Mouse (Mus musculus) stomach, embryonic 14.5 days (tissue): ENCODE measurements around the gene Kcnt1. TPM values are rescaled to one million over a fixed set of nuclear protein-coding genes. Genes with fewer than 3 reads are reported as not detected.

Experiments used
- ATAC-seq: fragments of 200-750 bp; cut with Nextera tagmentation; 2 replicates; pipeline ENCODE4 v1.8.0; 2017; ENCODE audit warnings: low read depth, moderate TSS enrichment; ENCODE audit not compliant: insufficient number of reproducible peaks, insufficient read depth, low FRiP score
- H3K27ac ChIP-seq: fragments of 300-500 bp; sonication (generic); 2 replicates; pipeline ENCODE4 v1.5.1; 2014; ENCODE audit warnings: mild to moderate bottlenecking, low read length, moderate library complexity, mixed read lengths
- H3K27me3 ChIP-seq: fragments of 300-500 bp; sonication (generic); 2 replicates; pipeline ENCODE4 v1.6.1; 2014; ENCODE audit warnings: low read length, control low read depth, mixed read lengths; ENCODE audit not compliant: control insufficient read depth, insufficient read depth
- H3K36me3 ChIP-seq: fragments of 300-500 bp; sonication (generic); 2 replicates; pipeline ENCODE4 v1.6.1; 2014; ENCODE audit warnings: mild to moderate bottlenecking, control low read depth, low read length, moderate library complexity, mixed read lengths; ENCODE audit not compliant: control insufficient read depth, insufficient read depth
- H3K4me1 ChIP-seq: fragments of 300-500 bp; sonication (generic); 2 replicates; pipeline ENCODE4 v1.6.1; 2014; ENCODE audit warnings: low read length, control low read depth, mixed read lengths; ENCODE audit not compliant: control insufficient read depth, insufficient read depth
- H3K4me2 ChIP-seq: fragments of 300-500 bp; sonication (generic); replicated peaks from 2 replicates; pipeline ENCODE4 v1.6.1; 2014; ENCODE audit warnings: low read depth, low read length, control low read depth
- H3K4me3 ChIP-seq: fragments of 300-500 bp; sonication (generic); 2 replicates; pipeline ENCODE4 v1.5.1; 2014; ENCODE audit warnings: low read depth, low read length, control low read depth
- H3K9ac ChIP-seq: fragments of 300-500 bp; sonication (generic); replicated peaks from 2 replicates; pipeline ENCODE4 v1.6.1; 2014; ENCODE audit warnings: low read depth, mild to moderate bottlenecking, control low read depth, low read length, moderate library complexity, mixed read lengths
- H3K9me3 ChIP-seq: fragments of 300-500 bp; sonication (generic); 2 replicates; pipeline ENCODE4 v1.6.1; 2016; ENCODE audit warnings: low read depth, low read length, control low read depth; ENCODE audit not compliant: control insufficient read depth
- WGBS: fragments of 180-500 bp; shearing (Covaris S2); extraction: QIAGEN DNeasy Blood & Tissue Kit; methylation state at CpG from one replicate; pipeline ENCODE4 v1.1.7; 2014; 5-methylcytosine and 5-hydroxymethylcytosine counted together
- polyA plus RNA-seq: library from polyadenylated mRNA; unstranded; fragments of >200 nt; fragmentation: Nextera tagmentation; extraction: Ambion mirVana; gene quantifications from 2 replicates; pipeline ENCODE4 v1.2.1, GENCODE M21; 2014

Kcnt1 gene
- polyA plus RNA-seq, 1 experiment from 2014 or later: 0.80 TPM

DNA sequence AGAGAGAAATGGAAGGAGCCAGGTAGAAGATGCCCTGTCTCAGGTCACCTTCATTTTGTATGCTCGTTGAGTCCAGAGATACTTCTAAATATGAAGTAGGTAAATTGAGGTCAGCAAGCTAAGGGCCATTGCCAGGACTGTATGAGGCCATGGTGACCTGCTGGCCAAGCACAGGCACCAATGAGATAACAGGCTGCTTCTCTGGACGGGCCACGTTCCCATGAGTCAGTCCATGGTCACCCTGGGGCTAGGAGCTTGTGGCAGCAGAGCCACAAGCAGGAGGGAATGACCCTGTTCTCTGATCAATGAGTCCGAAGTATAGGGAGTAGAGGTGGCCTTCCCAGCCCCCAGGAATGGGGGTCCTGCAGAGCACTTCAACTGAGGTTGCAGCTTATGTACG lies 51.3 kb downstream of the Kcnt1 start:
- Histone ChIP-seq H3K9ac (no peak overlapping the region), H3K27me3 (no peaks in the 10 kb centered on the region), H3K27ac (no peak overlapping the region), H3K4me1 (no peaks in the 10 kb centered on the region), H3K9me3 (no peaks in the 10 kb centered on the region), H3K36me3 (no peaks in the 10 kb centered on the region), H3K4me3 (no peak overlapping the region), H3K4me2 (no peak overlapping the region)
- WGBS: 83% methylated on average over 5 of the region's 5 CpGs
- no peak for ATAC-seq

DNA sequence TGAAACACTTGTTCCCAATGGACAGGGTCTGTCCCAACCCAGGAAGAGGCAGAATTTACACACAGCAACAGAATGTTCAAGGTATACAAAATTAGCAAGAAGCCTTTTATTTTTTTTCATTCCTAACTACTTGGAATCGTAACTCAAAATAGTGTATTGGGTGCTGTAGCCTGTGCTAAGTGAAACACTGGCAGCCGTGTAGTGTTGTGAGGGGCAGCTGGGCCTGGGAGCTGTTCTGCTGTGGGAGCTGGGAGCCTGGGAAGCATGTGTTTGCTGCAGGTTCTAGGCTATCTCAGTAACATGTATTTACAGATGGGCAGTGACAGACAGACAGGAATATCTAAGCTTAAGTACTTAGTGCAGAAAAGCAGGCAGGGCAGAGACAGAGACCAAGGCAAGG lies 54.9 kb downstream of the Kcnt1 start:
- Histone ChIP-seq H3K27me3 (no peaks in the 10 kb centered on the region), H3K27ac (no peak overlapping the region), H3K9ac (no peak overlapping the region), H3K9me3 (no peaks in the 10 kb centered on the region), H3K4me1 (peaks cover 7% of the 10 kb centered on the region; the same call in 1 of the 2 replicates), H3K4me3 (no peak overlapping the region), H3K4me2 (no peak overlapping the region), H3K36me3 (no peaks in the 10 kb centered on the region)
- ATAC-seq: no peak
- 77% methylated on average over 2 of the region's 2 CpGs for WGBS

DNA sequence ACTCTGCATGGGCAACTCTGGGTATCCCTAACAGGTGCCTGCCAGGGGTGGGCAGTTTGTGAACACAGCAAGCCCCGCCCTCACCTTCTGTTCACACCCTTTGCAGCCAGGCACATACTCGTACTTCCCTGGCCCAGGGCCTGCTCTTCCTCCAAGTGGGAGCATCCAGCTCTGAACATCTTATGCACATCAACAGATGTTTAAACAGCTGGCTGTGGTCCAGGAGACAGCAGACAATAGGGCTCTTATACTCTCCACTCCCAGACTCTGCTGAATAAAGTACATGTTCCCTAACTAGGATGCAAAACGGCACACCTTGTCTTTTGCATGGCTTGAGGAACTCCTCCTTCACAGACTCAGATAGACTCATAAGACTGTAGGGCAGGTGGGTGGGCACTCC lies 56.4 kb downstream of the Kcnt1 start:
- Histone ChIP-seq H3K36me3 (peaks cover 3% of the 10 kb centered on the region; the same call in 1 of the 2 replicates), H3K4me3 (no peak overlapping the region), H3K27me3 (no peaks in the 10 kb centered on the region), H3K4me2 (no peak overlapping the region), H3K27ac (no peak overlapping the region), H3K4me1 (peaks cover 7% of the 10 kb centered on the region; the same call in 1 of the 2 replicates), H3K9ac (no peak overlapping the region), H3K9me3 (no peaks in the 10 kb centered on the region)
- ATAC-seq: no peak
- 39% methylated on average over 3 of the region's 3 CpGs for WGBS

DNA sequence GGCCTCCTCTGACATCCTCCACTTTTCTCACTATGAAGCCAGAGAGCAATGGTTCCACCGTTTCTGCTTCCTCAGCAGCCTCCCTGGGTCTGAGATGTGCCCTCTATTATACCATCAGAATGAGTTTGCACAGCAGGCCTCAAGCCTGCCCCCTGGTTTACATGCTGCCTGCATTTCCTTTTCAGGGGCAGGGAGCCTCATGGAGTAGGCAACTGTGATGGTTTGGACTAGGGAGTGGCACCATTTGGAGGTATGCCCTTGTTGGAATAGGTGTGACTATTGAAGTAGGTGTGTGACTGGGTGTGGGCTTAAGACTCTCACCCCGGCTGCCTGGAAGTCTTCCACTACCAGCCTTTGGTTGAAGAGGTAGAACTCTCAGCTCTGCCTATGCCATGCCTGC lies 60.3 kb downstream of the Kcnt1 start:
- Histone ChIP-seq H3K36me3 (peaks cover 19% of the 10 kb centered on the region; the same call in 1 of the 2 replicates), H3K9me3 (no peaks in the 10 kb centered on the region), H3K9ac (no peak overlapping the region), H3K4me1 (peaks cover 7% of the 10 kb centered on the region; the same call in 1 of the 2 replicates), H3K27me3 (no peaks in the 10 kb centered on the region), H3K27ac (no peak overlapping the region), H3K4me3 (no peak overlapping the region), H3K4me2 (no peak overlapping the region)
- no peak for ATAC-seq
- WGBS: 67% methylated on average over 2 of the region's 2 CpGs

DNA sequence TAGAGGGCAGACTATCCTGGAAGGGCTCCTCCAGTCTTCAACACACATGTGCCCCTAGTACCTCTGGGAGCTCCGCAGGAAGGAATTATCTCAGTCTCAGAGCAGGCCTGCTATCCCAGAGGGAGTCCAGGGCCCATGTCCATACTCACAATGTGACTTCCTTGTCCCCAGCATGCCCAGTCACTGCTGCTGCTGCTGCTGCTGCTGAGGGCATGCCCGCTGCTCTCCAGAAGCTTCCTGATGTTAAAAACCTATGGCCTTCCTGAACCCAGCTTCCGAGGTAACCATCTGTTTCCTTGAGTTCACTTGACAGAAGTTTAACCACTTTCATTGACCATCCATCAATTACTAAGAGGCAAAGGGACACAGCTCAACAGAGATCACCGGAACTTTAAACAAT lies 61.4 kb downstream of the Kcnt1 start:
- no peak overlapping the region for H3K4me2 ChIP-seq
- ATAC-seq: no peak

DNA sequence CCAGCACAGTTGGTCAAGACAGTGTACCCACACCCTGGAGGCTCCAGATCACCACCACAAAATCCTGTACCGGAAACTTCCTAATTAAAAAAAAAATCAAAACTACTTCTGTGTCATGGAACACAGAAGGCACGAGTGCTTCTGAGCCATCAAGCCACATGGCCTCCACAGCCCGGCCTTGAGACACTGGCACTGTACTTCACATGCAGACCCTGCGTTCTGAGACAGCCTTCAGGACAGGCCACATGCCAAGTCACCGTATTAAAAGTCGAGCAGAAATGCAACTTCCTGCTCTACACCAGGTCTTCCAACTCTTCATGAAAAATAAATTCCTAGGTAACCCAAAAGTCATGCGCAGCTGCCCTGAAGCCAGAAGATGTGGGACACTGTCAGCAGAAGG lies 64.3 kb downstream of the Kcnt1 start:
- no peak overlapping the region for H3K4me3 ChIP-seq
- H3K36me3 ChIP-seq: peaks cover 49% of the 10 kb centered on the region
- 92% methylated on average over 7 of the region's 7 CpGs for WGBS
- ATAC-seq: no peak
- no peaks in the 10 kb centered on the region for H3K27me3 ChIP-seq
- H3K4me1 ChIP-seq: no peaks in the 10 kb centered on the region
- no peak overlapping the region for H3K4me2 ChIP-seq
- H3K9me3 ChIP-seq: no peaks in the 10 kb centered on the region
- H3K9ac ChIP-seq: no peak overlapping the region
- H3K27ac ChIP-seq: no peak overlapping the region

More for the DNA sequence above, 61.4 kb downstream of the Kcnt1 start:
- 74% methylated on average over 4 of the region's 4 CpGs for WGBS
- Histone ChIP-seq H3K4me3 (no peak overlapping the region), H3K27ac (no peak overlapping the region), H3K4me1 (peaks cover 6% of the 10 kb centered on the region; the same call in 1 of the 2 replicates), H3K36me3 (peaks cover 26% of the 10 kb centered on the region; the same call in 1 of the 2 replicates), H3K9me3 (no peaks in the 10 kb centered on the region), H3K27me3 (no peaks in the 10 kb centered on the region), H3K9ac (no peak overlapping the region)

DNA sequence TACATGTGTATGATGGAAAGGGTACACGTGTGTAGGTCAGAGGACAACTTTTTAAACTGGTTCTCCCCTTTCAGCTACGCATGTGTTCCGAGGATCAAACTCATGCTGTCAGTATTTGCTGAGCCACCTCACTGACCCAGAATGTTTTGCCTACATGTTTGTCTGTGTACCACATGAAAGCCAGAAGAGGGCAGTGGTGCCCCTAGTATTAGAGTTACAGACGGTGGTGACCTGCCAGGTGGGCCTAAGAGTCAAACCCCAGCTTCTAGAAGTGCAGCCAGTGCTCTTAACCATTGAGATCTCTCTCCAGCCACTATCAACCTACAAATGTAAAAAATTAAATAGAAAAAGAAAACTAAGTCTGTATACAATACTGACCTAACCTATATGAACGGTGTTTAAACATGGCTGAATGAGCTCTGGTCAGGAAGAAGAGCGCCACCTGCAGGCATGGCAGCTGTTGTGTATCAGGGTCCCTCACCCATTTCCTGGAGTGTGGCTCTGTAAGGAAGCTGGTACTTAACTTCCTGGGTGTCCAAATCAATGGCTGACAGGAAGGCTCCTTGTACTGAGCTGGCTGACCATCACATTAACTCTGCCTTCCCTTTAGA lies 67.8 kb downstream of the Kcnt1 start:
- Histone ChIP-seq H3K36me3 (peaks cover 80% of the 10 kb centered on the region), H3K27ac (no peak overlapping the region), H3K4me1 (no peaks in the 10 kb centered on the region), H3K9ac (no peak overlapping the region), H3K4me2 (no peak overlapping the region), H3K4me3 (no peak overlapping the region), H3K9me3 (no peaks in the 10 kb centered on the region), H3K27me3 (no peaks in the 10 kb centered on the region)
- ATAC-seq: no peak
- 77% methylated on average over 6 of the region's 6 CpGs for WGBS

DNA sequence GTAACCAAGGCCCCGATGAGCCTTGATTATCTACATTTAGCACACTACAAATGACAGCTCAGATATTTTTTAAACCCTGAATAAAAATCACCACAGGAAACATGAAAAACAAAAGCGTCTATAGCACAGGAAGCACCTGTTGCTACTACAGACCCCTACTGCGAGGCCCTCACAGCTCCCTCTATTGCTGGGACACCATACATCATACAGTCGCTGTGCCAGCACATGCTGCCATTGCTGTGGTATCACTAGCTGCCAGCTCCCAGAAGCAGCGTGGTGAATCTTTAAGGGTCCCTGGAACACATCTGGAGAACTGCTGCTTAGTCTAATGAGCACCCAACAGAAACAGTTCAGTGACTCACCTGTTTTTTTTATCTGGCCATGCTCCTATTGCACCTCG lies 77.0 kb downstream of the Kcnt1 start:
- H3K4me1 ChIP-seq: no peaks in the 10 kb centered on the region

DNA sequence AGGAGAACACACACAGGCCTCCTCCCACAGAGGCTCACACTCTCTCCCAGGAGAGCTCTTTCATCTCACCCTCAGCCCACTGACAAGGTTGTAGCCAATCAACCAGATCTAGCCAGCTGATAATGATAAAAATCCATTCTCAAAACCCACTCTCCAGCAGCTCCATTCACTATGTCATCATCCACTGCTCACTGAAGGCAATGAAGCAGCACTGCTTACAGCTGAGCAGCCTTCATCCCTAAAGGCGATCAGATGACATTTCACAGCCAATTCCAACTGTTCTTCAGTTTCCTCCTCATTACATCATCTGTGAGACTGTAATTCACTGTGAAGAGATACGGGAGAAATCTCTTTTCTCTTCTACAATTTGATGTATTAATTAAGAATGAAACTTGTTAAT lies 80.3 kb downstream of the Kcnt1 start:
- WGBS: 87% methylated on average over 2 of the region's 2 CpGs
- Histone ChIP-seq H3K4me3 (no peak overlapping the region), H3K27me3 (no peaks in the 10 kb centered on the region), H3K9me3 (no peaks in the 10 kb centered on the region), H3K4me2 (no peak overlapping the region), H3K36me3 (peaks cover 44% of the 10 kb centered on the region), H3K9ac (no peak overlapping the region), H3K27ac (no peak overlapping the region), H3K4me1 (no peaks in the 10 kb centered on the region)
- no peak for ATAC-seq

More for the DNA sequence above, 77.0 kb downstream of the Kcnt1 start:
- Histone ChIP-seq H3K36me3 (peaks cover 64% of the 10 kb centered on the region), H3K27me3 (no peaks in the 10 kb centered on the region), H3K9ac (no peak overlapping the region), H3K27ac (no peak overlapping the region), H3K9me3 (no peaks in the 10 kb centered on the region), H3K4me2 (no peak overlapping the region), H3K4me3 (no peak overlapping the region)
- WGBS: 87% methylated on average over 6 of the region's 6 CpGs
- ATAC-seq: no peak
